In genomic region chr17:30436021-30436461, GRCm38 (mm10) we compare ENCODE assay signal across 19 mouse cellular contexts.
DNase-seq lines count a peak whose midpoint lies in the region; ATAC-seq and TF ChIP-seq lines count a peak whose summit lies in the region.
"Had no signal": no experiment of that assay in that cellular context is flagged by ENCODE, and none has a peak within 500 bp of the region (broad histone marks: within the 10 kb centered on the region; RNA-seq: fewer than 3 reads in every experiment).

No protein-coding gene starts in this region.

- no peak for DNase-seq in forebrain, embryonic 10.5 days (ENCODE audit: extremely low spot score, low spot score)
- DNase-seq in midbrain, embryonic 14.5 days, result no peak
- DNase-seq in midbrain, embryonic 10.5 days (ENCODE audit: low spot score), result no peak
- peak; percentile 68 to 78 for DNase-seq in layer of hippocampus, adult 2 months (ENCODE audit: low spot score in 2 of 2)
- no peak for DNase-seq in gastrocnemius, adult 8-10 months (ENCODE audit: low spot score in 2 of 2)
- DNase-seq: cerebellum, adult 18-20 months; cerebellum, postnatal 25 days; gastrocnemius, adult 2 months; heart, postnatal 10 days; kidney, adult 2 months; right cerebral cortex, postnatal 14 days; spleen, adult 18-20 months had no signal

- no peaks in the 10 kb centered on the region for H3K9me3 ChIP-seq in forebrain, embryonic 15.5 days
- no peaks in the 10 kb centered on the region for H3K9me3 ChIP-seq in forebrain, embryonic 10.5 days
- H3K9me3 ChIP-seq in midbrain, embryonic 14.5 days (ENCODE audit: control insufficient read depth, low read length), result no peaks in the 10 kb centered on the region
- H3K9me3 ChIP-seq in midbrain, embryonic 10.5 days (replicated peaks), result no peaks in the 10 kb centered on the region
- H3K9me3 ChIP-seq: embryonic facial prominence, embryonic 12.5 days; heart, embryonic 12.5 days; hindbrain, embryonic 10.5 days; neural tube, embryonic 12.5 days had no signal

- no peak for ATAC-seq in forebrain, embryonic 15.5 days (replicated peaks)
- ATAC-seq in midbrain, embryonic 14.5 days (ENCODE audit: low FRiP score, low TSS enrichment), result no peak
- no peak for ATAC-seq in CD4-positive, CD25-positive, alpha-beta regulatory T cell, adult 4 months

- 36% methylated on average over 5 of the region's 5 CpGs for WGBS in forebrain, embryonic 15.5 days
- WGBS in forebrain, embryonic 10.5 days, result 77% methylated on average over 5 of the region's 5 CpGs
- WGBS in midbrain, embryonic 14.5 days, result 60% methylated on average over 5 of the region's 5 CpGs
- WGBS in midbrain, embryonic 10.5 days, result 88% methylated on average over 5 of the region's 5 CpGs

- no peak overlapping the region for H3K4me2 ChIP-seq in forebrain, embryonic 15.5 days (replicated peaks)
- H3K4me2 ChIP-seq in midbrain, embryonic 14.5 days (ENCODE audit: low read length), result no peak overlapping the region
- H3K4me2 ChIP-seq: embryonic facial prominence, embryonic 12.5 days; heart, embryonic 12.5 days; neural tube, embryonic 12.5 days had no signal

- H3K27me3 ChIP-seq in forebrain, embryonic 15.5 days, result no peaks in the 10 kb centered on the region
- H3K27me3 ChIP-seq in forebrain, embryonic 10.5 days (ENCODE audit: poor library complexity, severe bottlenecking), result no peaks in the 10 kb centered on the region
- H3K27me3 ChIP-seq in midbrain, embryonic 14.5 days (ENCODE audit: control insufficient read depth, insufficient read depth, low read length), result no peaks in the 10 kb centered on the region
- no peaks in the 10 kb centered on the region for H3K27me3 ChIP-seq in midbrain, embryonic 10.5 days (ENCODE audit: low read depth, poor library complexity, severe bottlenecking)
- H3K27me3 ChIP-seq: embryonic facial prominence, embryonic 12.5 days; heart, embryonic 12.5 days; neural tube, embryonic 12.5 days had no signal

- peaks cover 18% of the 10 kb centered on the region for H3K4me1 ChIP-seq in forebrain, embryonic 15.5 days
- H3K4me1 ChIP-seq in forebrain, embryonic 10.5 days, result peaks cover 25% of the 10 kb centered on the region
- peaks cover 7% of the 10 kb centered on the region; the same call in 1 of the 2 replicates for H3K4me1 ChIP-seq in midbrain, embryonic 14.5 days (ENCODE audit: control insufficient read depth, insufficient read depth, low read length)
- H3K4me1 ChIP-seq in midbrain, embryonic 10.5 days, result peaks cover 8% of the 10 kb centered on the region
- H3K4me1 ChIP-seq: embryonic facial prominence, embryonic 12.5 days; neural tube, embryonic 12.5 days had no signal

- H3K4me3 ChIP-seq in forebrain, embryonic 15.5 days, result no peak overlapping the region
- no peak overlapping the region for H3K4me3 ChIP-seq in forebrain, embryonic 10.5 days
- no peak overlapping the region for H3K4me3 ChIP-seq in midbrain, embryonic 14.5 days (replicated peaks; ENCODE audit: low read depth, low read length)
- no peak overlapping the region for H3K4me3 ChIP-seq in midbrain, embryonic 10.5 days
- H3K4me3 ChIP-seq in layer of hippocampus, adult 2 months, result no peak overlapping the region
- H3K4me3 ChIP-seq: embryonic facial prominence, embryonic 12.5 days; gastrocnemius, adult 2 months; heart, embryonic 12.5 days; hindbrain, embryonic 10.5 days; neural tube, embryonic 12.5 days had no signal

- no peaks in the 10 kb centered on the region for H3K36me3 ChIP-seq in forebrain, embryonic 15.5 days
- H3K36me3 ChIP-seq in forebrain, embryonic 10.5 days (replicated peaks), result no peaks in the 10 kb centered on the region
- no peaks in the 10 kb centered on the region for H3K36me3 ChIP-seq in midbrain, embryonic 14.5 days (ENCODE audit: control insufficient read depth, insufficient read depth, low read length)
- no peaks in the 10 kb centered on the region for H3K36me3 ChIP-seq in midbrain, embryonic 10.5 days
- H3K36me3 ChIP-seq: embryonic facial prominence, embryonic 12.5 days; heart, embryonic 12.5 days; hindbrain, embryonic 10.5 days; neural tube, embryonic 12.5 days had no signal

- peak overlapping the region; percentile 33; the same call in 1 of the 2 replicates for H3K27ac ChIP-seq in forebrain, embryonic 15.5 days (replicated peaks)
- H3K27ac ChIP-seq in forebrain, embryonic 10.5 days, result no peak overlapping the region
- H3K27ac ChIP-seq in midbrain, embryonic 14.5 days (replicated peaks; ENCODE audit: low read depth, low read length), result peak overlapping the region; percentile 45; the same call in 1 of the 2 replicates
- H3K27ac ChIP-seq in midbrain, embryonic 10.5 days (replicated peaks), result no peak overlapping the region
- peak overlapping the region; percentile 91 for H3K27ac ChIP-seq in layer of hippocampus, adult 2 months
- H3K27ac ChIP-seq: embryonic facial prominence, embryonic 12.5 days; gastrocnemius, adult 2 months; hindbrain, embryonic 10.5 days; kidney, postnatal 0 days; neural tube, embryonic 12.5 days had no signal

- no peak overlapping the region for H3K9ac ChIP-seq in forebrain, embryonic 15.5 days (replicated peaks)
- 0 out of 2 replicates have a peak overlapping the region, but pooled peaks have one; percentile 20 for H3K9ac ChIP-seq in midbrain, embryonic 14.5 days (replicated peaks; ENCODE audit: low read length)
- H3K9ac ChIP-seq: embryonic facial prominence, embryonic 12.5 days; heart, embryonic 12.5 days; neural tube, embryonic 12.5 days had no signal

- TF ChIP-seq CTCF in layer of hippocampus, adult 2 months (conservative IDR thresholded peaks at IDR 0.05), result 0 out of 2 replicates have a peak, but pooled peaks have one; percentile 15

Comparison
In these comparisons a context has a peak if more than half of its experiments do, and no peak if none do; other contexts are left out.
1. H3K27ac ChIP-seq: peak in forebrain, embryonic 15.5 days (single experiment), midbrain, embryonic 14.5 days (single experiment) and layer of hippocampus, adult 2 months (single experiment); none in forebrain, embryonic 10.5 days (single experiment) and midbrain, embryonic 10.5 days (single experiment).
2. DNase-seq: peak in layer of hippocampus, adult 2 months (2 of 2); none in forebrain, embryonic 10.5 days (single experiment), midbrain, embryonic 14.5 days (single experiment), midbrain, embryonic 10.5 days (single experiment) and gastrocnemius, adult 8-10 months (0 of 2).